25 mouse cellular contexts compared by ENCODE assay signal in genomic region chr3:37987007-37987774, GRCm38 (mm10).
DNase-seq lines count a peak whose midpoint lies in the region; ATAC-seq and TF ChIP-seq lines count a peak whose summit lies in the region.
"Had no signal": no experiment of that assay in that cellular context is flagged by ENCODE, and none has a peak within 500 bp of the region (broad histone marks: within the 10 kb centered on the region; RNA-seq: fewer than 3 reads in every experiment).

No protein-coding gene starts in this region.

- no peaks in the 10 kb centered on the region for H3K36me3 ChIP-seq in intestine, embryonic 14.5 days (ENCODE audit: control insufficient read depth, insufficient read depth, low read length)
- H3K36me3 ChIP-seq in intestine, postnatal 0 days (ENCODE audit: control insufficient read depth, insufficient read depth) = no peaks in the 10 kb centered on the region
- H3K36me3 ChIP-seq in midbrain, embryonic 11.5 days (ENCODE audit: control insufficient read depth, insufficient read depth, low read length) = no peaks in the 10 kb centered on the region
- no peaks in the 10 kb centered on the region for H3K36me3 ChIP-seq in midbrain, embryonic 13.5 days
- H3K36me3 ChIP-seq in limb, embryonic 11.5 days (ENCODE audit: control insufficient read depth, insufficient read depth, low read length) = no peaks in the 10 kb centered on the region
- no peaks in the 10 kb centered on the region for H3K36me3 ChIP-seq in neural tube, embryonic 15.5 days
- H3K36me3 ChIP-seq: forebrain, embryonic 10.5 days; heart, embryonic 12.5 days; liver, embryonic 13.5 days; neural tube, embryonic 12.5 days had no signal

- H3K27me3 ChIP-seq in intestine, embryonic 14.5 days (replicated peaks; ENCODE audit: control insufficient read depth, insufficient read depth, low read length) = 0 out of 2 replicates have a peak, but pooled peaks cover 3% of the 10 kb centered on the region
- H3K27me3 ChIP-seq in intestine, postnatal 0 days (replicated peaks; ENCODE audit: control insufficient read depth, insufficient read depth, low read length) = no peaks in the 10 kb centered on the region
- peaks cover 54% of the 10 kb centered on the region for H3K27me3 ChIP-seq in midbrain, embryonic 11.5 days (ENCODE audit: control insufficient read depth, insufficient read depth, low read length)
- peaks cover 79% of the 10 kb centered on the region for H3K27me3 ChIP-seq in midbrain, embryonic 13.5 days
- H3K27me3 ChIP-seq in limb, embryonic 11.5 days (ENCODE audit: control insufficient read depth, insufficient read depth, low read length) = no peaks in the 10 kb centered on the region
- H3K27me3 ChIP-seq in neural tube, embryonic 15.5 days (replicated peaks) = 0 out of 2 replicates have a peak, but pooled peaks cover 3% of the 10 kb centered on the region
- H3K27me3 ChIP-seq: liver, embryonic 13.5 days; neural tube, embryonic 12.5 days had no signal

- no peak overlapping the region for H3K4me3 ChIP-seq in intestine, embryonic 14.5 days (ENCODE audit: low read depth, low read length)
- H3K4me3 ChIP-seq in intestine, postnatal 0 days (ENCODE audit: low read depth, low read length) = no peak overlapping the region
- no peak overlapping the region for H3K4me3 ChIP-seq in midbrain, embryonic 11.5 days (ENCODE audit: low read depth, low read length)
- no peak overlapping the region for H3K4me3 ChIP-seq in midbrain, embryonic 13.5 days (replicated peaks)
- no peak overlapping the region for H3K4me3 ChIP-seq in limb, embryonic 11.5 days (ENCODE audit: low read depth, low read length)
- no peak overlapping the region for H3K4me3 ChIP-seq in neural tube, embryonic 15.5 days (replicated peaks)
- H3K4me3 ChIP-seq: forebrain, embryonic 10.5 days; heart, embryonic 12.5 days; liver, embryonic 13.5 days; neural tube, embryonic 12.5 days had no signal

- no peak for ATAC-seq in intestine, embryonic 14.5 days (replicated peaks; ENCODE audit: low FRiP score, low TSS enrichment, low read depth)
- no peak for ATAC-seq in intestine, postnatal 0 days
- ATAC-seq in midbrain, embryonic 11.5 days (ENCODE audit: low FRiP score) = peak; percentile 46; the same call in 1 of the 2 replicates
- no peak for ATAC-seq in midbrain, embryonic 13.5 days
- peak; percentile 47; the same call in 1 of the 2 replicates for ATAC-seq in limb, embryonic 11.5 days (ENCODE audit: insufficient number of reproducible peaks, low FRiP score, low TSS enrichment, low read depth)
- ATAC-seq in neural tube, embryonic 15.5 days (ENCODE audit: low FRiP score) = no peak
- ATAC-seq: CD4-positive, CD25-positive, alpha-beta regulatory T cell, adult 4 months; forebrain, embryonic 16.5 days; hindbrain, postnatal 0 days had no signal

- no peak overlapping the region for H3K27ac ChIP-seq in intestine, embryonic 14.5 days (ENCODE audit: low read depth)
- no peak overlapping the region for H3K27ac ChIP-seq in intestine, postnatal 0 days (ENCODE audit: low read depth, low read length)
- no peak overlapping the region for H3K27ac ChIP-seq in midbrain, embryonic 11.5 days (ENCODE audit: low read depth, low read length)
- H3K27ac ChIP-seq in midbrain, embryonic 13.5 days = no peak overlapping the region
- H3K27ac ChIP-seq in limb, embryonic 11.5 days (replicated peaks; ENCODE audit: low read depth, low read length) = no peak overlapping the region
- no peak overlapping the region for H3K27ac ChIP-seq in neural tube, embryonic 15.5 days (replicated peaks)
- H3K27ac ChIP-seq: forebrain, embryonic 10.5 days; hindbrain, postnatal 0 days; liver, embryonic 13.5 days; neural tube, embryonic 12.5 days had no signal

- no peak for DNase-seq in intestine, embryonic 14.5 days (ENCODE audit: low spot score)
- DNase-seq in midbrain, embryonic 11.5 days (ENCODE audit: low spot score, missing footprints) = peak; percentile 57
- peak; percentile 42 for DNase-seq in limb, embryonic 11.5 days (ENCODE audit: low spot score)
- no peak for DNase-seq in layer of hippocampus, postnatal 25 days (ENCODE audit: extremely low spot score in 1 of 2, low spot score in 1 of 2)
- no peak for DNase-seq in layer of hippocampus, postnatal 14 days (ENCODE audit: low spot score in 2 of 2)
- DNase-seq: adrenal gland, postnatal 25 days; cerebellum, adult 8-10 months; cerebellum, postnatal 36 days; gastrocnemius, postnatal 14 days; heart, adult 18-20 months; heart, postnatal 10 days; kidney, adult 8-10 months; liver, embryonic 13.5 days; lung, embryonic 14.5 days; thymus, adult 18-20 months; thymus, postnatal 4 days had no signal

- H3K9me3 ChIP-seq in intestine, embryonic 14.5 days (ENCODE audit: control insufficient read depth, low read length) = no peaks in the 10 kb centered on the region
- no peaks in the 10 kb centered on the region for H3K9me3 ChIP-seq in intestine, postnatal 0 days (ENCODE audit: control insufficient read depth)
- no peaks in the 10 kb centered on the region for H3K9me3 ChIP-seq in midbrain, embryonic 11.5 days (ENCODE audit: control insufficient read depth, low read length)
- no peaks in the 10 kb centered on the region for H3K9me3 ChIP-seq in midbrain, embryonic 13.5 days
- no peaks in the 10 kb centered on the region for H3K9me3 ChIP-seq in limb, embryonic 11.5 days (ENCODE audit: control insufficient read depth, low read length)
- H3K9me3 ChIP-seq in neural tube, embryonic 15.5 days (replicated peaks) = no peaks in the 10 kb centered on the region
- H3K9me3 ChIP-seq: forebrain, embryonic 10.5 days; heart, embryonic 12.5 days; liver, embryonic 13.5 days; neural tube, embryonic 12.5 days had no signal

- 49% methylated on average over 14 of the region's 14 CpGs for WGBS in intestine, embryonic 14.5 days
- WGBS in intestine, postnatal 0 days = 61% methylated on average over 14 of the region's 14 CpGs
- 51% methylated on average over 14 of the region's 14 CpGs for WGBS in midbrain, embryonic 11.5 days
- 48% methylated on average over 14 of the region's 14 CpGs for WGBS in midbrain, embryonic 13.5 days
- WGBS in limb, embryonic 11.5 days = 26% methylated on average over 14 of the region's 14 CpGs
- WGBS in neural tube, embryonic 15.5 days = 43% methylated on average over 14 of the region's 14 CpGs

- H3K4me1 ChIP-seq in intestine, embryonic 14.5 days (replicated peaks; ENCODE audit: control insufficient read depth, insufficient read depth, low read length) = 0 out of 2 replicates have a peak, but pooled peaks cover 9% of the 10 kb centered on the region
- H3K4me1 ChIP-seq in intestine, postnatal 0 days (replicated peaks; ENCODE audit: control insufficient read depth, insufficient read depth, low read length) = no peaks in the 10 kb centered on the region
- peaks cover 3% of the 10 kb centered on the region; the same call in 1 of the 2 replicates for H3K4me1 ChIP-seq in midbrain, embryonic 11.5 days (ENCODE audit: control insufficient read depth, insufficient read depth, low read length)
- peaks cover 7% of the 10 kb centered on the region for H3K4me1 ChIP-seq in midbrain, embryonic 13.5 days (replicated peaks)
- peaks cover 5% of the 10 kb centered on the region; the same call in 1 of the 2 replicates for H3K4me1 ChIP-seq in limb, embryonic 11.5 days (ENCODE audit: control insufficient read depth, insufficient read depth, low read length)
- peaks cover 15% of the 10 kb centered on the region for H3K4me1 ChIP-seq in neural tube, embryonic 15.5 days
- H3K4me1 ChIP-seq: liver, embryonic 13.5 days had no signal

- peak overlapping the region; percentile 1 for H3K4me2 ChIP-seq in intestine, embryonic 14.5 days (ENCODE audit: low read length)
- no peak overlapping the region for H3K4me2 ChIP-seq in intestine, postnatal 0 days (replicated peaks; ENCODE audit: low read depth)
- no peak overlapping the region for H3K4me2 ChIP-seq in midbrain, embryonic 11.5 days
- H3K4me2 ChIP-seq in midbrain, embryonic 13.5 days (replicated peaks) = no peak overlapping the region
- H3K4me2 ChIP-seq in limb, embryonic 11.5 days (ENCODE audit: low read depth, severe bottlenecking) = peak overlapping the region; percentile 26
- H3K4me2 ChIP-seq in neural tube, embryonic 15.5 days = peak overlapping the region; percentile 25
- H3K4me2 ChIP-seq: heart, embryonic 12.5 days; liver, embryonic 13.5 days; lung, embryonic 14.5 days; neural tube, embryonic 12.5 days had no signal

- TF ChIP-seq CTCF in intestine, postnatal 0 days (IDR thresholded peaks at IDR 0.05; ENCODE audit: low read depth) = no peak

- H3K9ac ChIP-seq in intestine, embryonic 14.5 days (ENCODE audit: low read length) = no peak overlapping the region
- no peak overlapping the region for H3K9ac ChIP-seq in intestine, postnatal 0 days (ENCODE audit: low read depth, low read length)
- no peak overlapping the region for H3K9ac ChIP-seq in midbrain, embryonic 11.5 days (ENCODE audit: low read length)
- H3K9ac ChIP-seq in midbrain, embryonic 13.5 days (replicated peaks) = no peak overlapping the region
- no peak overlapping the region for H3K9ac ChIP-seq in limb, embryonic 11.5 days (ENCODE audit: low read length)
- H3K9ac ChIP-seq in neural tube, embryonic 15.5 days (replicated peaks) = no peak overlapping the region
- H3K9ac ChIP-seq: heart, embryonic 12.5 days; liver, embryonic 13.5 days; lung, embryonic 14.5 days; neural tube, embryonic 12.5 days had no signal

Comparison
In these comparisons a context has a peak if more than half of its experiments do, and no peak if none do; other contexts are left out.
1. ATAC-seq: peak in midbrain, embryonic 11.5 days (single experiment) and limb, embryonic 11.5 days (single experiment); none in intestine, embryonic 14.5 days (single experiment), intestine, postnatal 0 days (single experiment), midbrain, embryonic 13.5 days (single experiment) and neural tube, embryonic 15.5 days (single experiment).
2. H3K4me2 ChIP-seq: peak in intestine, embryonic 14.5 days (single experiment), limb, embryonic 11.5 days (single experiment) and neural tube, embryonic 15.5 days (single experiment); none in intestine, postnatal 0 days (single experiment), midbrain, embryonic 11.5 days (single experiment) and midbrain, embryonic 13.5 days (single experiment).
3. DNase-seq: peak in midbrain, embryonic 11.5 days (single experiment) and limb, embryonic 11.5 days (single experiment); none in intestine, embryonic 14.5 days (single experiment), layer of hippocampus, postnatal 25 days (0 of 2) and layer of hippocampus, postnatal 14 days (0 of 2).